Mouse (Mus musculus): Measurements from ENCODE around the gene Arhgap23. TPM values are rescaled to one million over a fixed set of nuclear protein-coding genes. Genes with fewer than 3 reads are reported as not detected.

Arhgap23 gene
- polyA plus RNA-seq, 1 experiment from 2014 or later = 6.8 TPM

- no peak overlapping the region for H3K4me3 ChIP-seq
- H3K4me1 ChIP-seq (replicated peaks) = peaks cover 14% of the 10 kb centered on the region
- no peak for ATAC-seq (ENCODE audit: low read depth)
- no peaks in the 10 kb centered on the region for H3K9me3 ChIP-seq
- no peaks in the 10 kb centered on the region for H3K27me3 ChIP-seq
- H3K27ac ChIP-seq (replicated peaks) = no peak overlapping the region
- WGBS = 92% methylated on average over 11 of the region's 11 CpGs
- peaks cover 89% of the 10 kb centered on the region for H3K36me3 ChIP-seq
- H3K4me2 ChIP-seq = no peak overlapping the region
- no peak overlapping the region for H3K9ac ChIP-seq
These were observed 21.2 kb upstream of the Arhgap23 start for GRCm38 (mm10) chr11:97394146-97394545.

GRCm38 (mm10) chr11:97398506-97398905, 16.8 kb upstream of the Arhgap23 start:
- H3K27me3 ChIP-seq = peaks cover 4% of the 10 kb centered on the region; the same call in 1 of the 2 replicates
- H3K4me3 ChIP-seq = no peak overlapping the region
- H3K36me3 ChIP-seq = peaks cover 47% of the 10 kb centered on the region
- H3K4me2 ChIP-seq = no peak overlapping the region
- H3K9ac ChIP-seq = peak overlapping the region; percentile 43; the same call in 1 of the 2 replicates
- no peaks in the 10 kb centered on the region for H3K9me3 ChIP-seq
- peaks cover 19% of the 10 kb centered on the region for H3K4me1 ChIP-seq (replicated peaks)
- WGBS = 85% methylated on average over 2 of the region's 2 CpGs
- no peak overlapping the region for H3K27ac ChIP-seq (replicated peaks)
- no peak for ATAC-seq (ENCODE audit: low read depth)

DNA sequence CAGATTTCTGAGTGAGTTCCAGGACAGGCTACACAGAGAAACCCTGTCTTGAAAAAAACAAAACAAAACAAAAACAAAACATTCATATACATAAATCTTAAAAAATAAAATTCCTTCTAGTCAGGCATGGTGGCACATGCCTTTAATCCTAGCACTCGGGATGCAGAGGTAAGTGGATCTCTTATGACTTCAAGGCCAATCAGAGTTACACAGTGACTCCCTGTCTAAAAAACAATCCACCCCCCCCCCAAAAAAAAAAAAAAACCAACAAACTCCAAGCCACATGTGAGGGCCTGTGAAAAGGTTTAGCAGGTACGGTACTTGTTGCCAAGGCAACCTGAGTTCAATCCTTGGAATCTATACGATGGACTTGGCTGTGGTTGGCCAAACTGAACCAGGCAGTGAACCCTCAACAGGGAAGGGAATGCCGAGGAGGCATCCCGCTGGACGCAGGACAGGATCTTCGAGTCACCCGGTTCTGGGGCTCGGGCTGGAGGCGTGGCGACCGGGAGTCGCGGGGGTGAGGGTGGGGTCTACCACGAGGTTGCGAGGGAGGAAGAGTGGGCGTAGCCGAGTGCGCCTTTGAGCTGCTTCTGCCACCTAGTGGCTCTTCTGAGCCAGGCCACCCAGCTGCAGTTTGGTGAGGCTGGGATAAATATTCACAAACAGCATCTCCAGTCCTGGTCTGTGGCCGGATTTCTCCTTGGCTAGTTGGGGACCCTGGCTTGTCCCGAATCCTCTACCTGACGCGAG, 15.2 kb upstream of the Arhgap23 start:
- Histone ChIP-seq H3K9me3 (no peaks in the 10 kb centered on the region), H3K36me3 (peaks cover 31% of the 10 kb centered on the region), H3K4me3 (peak overlapping the region; percentile 34), H3K9ac (0 out of 2 replicates have a peak overlapping the region, but pooled peaks have one; percentile 38), H3K27ac (replicated peaks) (peak overlapping the region; percentile 57), H3K4me1 (replicated peaks) (peaks cover 25% of the 10 kb centered on the region), H3K4me2 (peak overlapping the region; percentile 64), H3K27me3 (peaks cover 4% of the 10 kb centered on the region; the same call in 1 of the 2 replicates)
- WGBS = 4% methylated on average over 23 of the region's 23 CpGs
- peak; percentile 54 for ATAC-seq (ENCODE audit: low read depth)

DNA sequence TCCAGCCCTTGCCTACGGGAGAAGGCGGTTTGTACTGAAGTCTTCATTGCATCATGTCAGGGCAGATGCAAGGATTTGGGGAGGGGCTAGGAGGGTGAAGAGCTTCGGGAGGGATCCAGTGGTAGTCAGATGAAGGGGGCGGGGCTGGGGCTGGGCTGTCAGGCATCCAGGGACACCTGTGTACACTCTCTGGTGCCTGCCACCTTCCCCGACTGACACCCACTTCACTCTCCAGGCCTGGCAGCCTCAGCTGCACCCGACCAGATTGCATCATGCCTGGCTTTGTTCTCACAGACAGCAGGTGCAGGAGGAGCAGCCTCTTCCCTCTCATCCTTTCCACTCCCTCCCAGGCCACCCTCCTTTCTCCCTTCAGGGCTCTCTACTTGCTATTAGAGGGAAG, 14.3 kb upstream of the Arhgap23 start:
- Histone ChIP-seq H3K4me2 (peak overlapping the region; percentile 64), H3K27ac (replicated peaks) (peak overlapping the region; percentile 57), H3K9me3 (no peaks in the 10 kb centered on the region), H3K36me3 (peaks cover 21% of the 10 kb centered on the region), H3K4me1 (replicated peaks) (peaks cover 35% of the 10 kb centered on the region), H3K9ac (peak overlapping the region; percentile 38; the same call in 1 of the 2 replicates), H3K4me3 (no peak overlapping the region), H3K27me3 (peaks cover 12% of the 10 kb centered on the region; the same call in 1 of the 2 replicates)
- 0 out of 2 replicates have a peak, but pooled peaks have one; percentile 13 for ATAC-seq (ENCODE audit: low read depth)
- 13% methylated on average over 6 of the region's 6 CpGs for WGBS

- H3K27me3 ChIP-seq = peaks cover 19% of the 10 kb centered on the region; the same call in 1 of the 2 replicates
- H3K36me3 ChIP-seq = peaks cover 15% of the 10 kb centered on the region; the same call in 1 of the 2 replicates
- H3K9me3 ChIP-seq = no peaks in the 10 kb centered on the region
- H3K9ac ChIP-seq = no peak overlapping the region
- WGBS = 83% methylated on average over 3 of the region's 3 CpGs
- H3K4me1 ChIP-seq (replicated peaks) = peaks cover 42% of the 10 kb centered on the region
- ATAC-seq (ENCODE audit: low read depth) = no peak
- H3K27ac ChIP-seq (replicated peaks) = peak overlapping the region; percentile 57; the same call in 1 of the 2 replicates
- no peak overlapping the region for H3K4me3 ChIP-seq
- H3K4me2 ChIP-seq = no peak overlapping the region
These were observed 13.5 kb upstream of the Arhgap23 start for GRCm38 (mm10) chr11:97401686-97402435.

GRCm38 (mm10) chr11:97402746-97403145, 12.6 kb upstream of the Arhgap23 start:
- no peak for ATAC-seq (ENCODE audit: low read depth)
- no peaks in the 10 kb centered on the region for H3K9me3 ChIP-seq
- H3K9ac ChIP-seq = no peak overlapping the region
- peaks cover 6% of the 10 kb centered on the region; the same call in 1 of the 2 replicates for H3K36me3 ChIP-seq
- no peak overlapping the region for H3K4me3 ChIP-seq
- no peak overlapping the region for H3K4me2 ChIP-seq
- H3K4me1 ChIP-seq (replicated peaks) = peaks cover 48% of the 10 kb centered on the region
- WGBS = 8% methylated on average over 2 of the region's 2 CpGs
- no peak overlapping the region for H3K27ac ChIP-seq (replicated peaks)
- H3K27me3 ChIP-seq = peaks cover 28% of the 10 kb centered on the region

DNA sequence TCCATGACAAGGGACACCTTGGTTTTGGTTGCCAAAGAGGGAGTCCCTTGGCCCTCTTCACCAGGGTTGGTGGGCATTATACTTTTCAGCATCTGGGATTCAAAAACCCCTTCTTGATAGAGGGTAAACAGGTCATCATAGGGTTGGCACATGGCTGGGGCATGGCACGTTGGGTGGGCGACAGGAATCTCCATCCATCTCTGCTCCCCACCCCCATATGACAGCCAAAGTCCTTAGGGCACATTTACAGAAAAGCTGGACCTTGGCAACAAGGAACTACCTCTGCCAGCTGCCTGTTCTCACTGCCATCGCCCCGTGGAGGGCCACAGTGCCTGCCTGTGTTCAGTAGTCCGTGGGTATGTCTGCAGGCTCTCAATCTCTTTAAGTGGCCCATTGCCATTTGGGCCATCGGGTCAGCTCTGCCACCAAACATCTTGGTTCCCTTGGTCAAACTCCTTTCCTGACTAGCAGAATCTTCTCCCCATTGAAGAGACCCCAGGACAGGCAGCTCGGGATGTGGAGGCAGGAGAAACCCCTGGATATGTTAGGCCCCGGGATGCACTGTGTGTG, 11.6 kb upstream of the Arhgap23 start:
- Histone ChIP-seq H3K9ac (no peak overlapping the region), H3K27me3 (peaks cover 30% of the 10 kb centered on the region), H3K9me3 (no peaks in the 10 kb centered on the region), H3K27ac (replicated peaks) (peak overlapping the region; percentile 34), H3K36me3 (0 out of 2 replicates have a peak, but pooled peaks cover 3% of the 10 kb centered on the region), H3K4me1 (replicated peaks) (peaks cover 53% of the 10 kb centered on the region), H3K4me2 (peak overlapping the region; percentile 94), H3K4me3 (peak overlapping the region; percentile 61)
- ATAC-seq (ENCODE audit: low read depth) = no peak
- WGBS = 28% methylated on average over 8 of the region's 8 CpGs

DNA sequence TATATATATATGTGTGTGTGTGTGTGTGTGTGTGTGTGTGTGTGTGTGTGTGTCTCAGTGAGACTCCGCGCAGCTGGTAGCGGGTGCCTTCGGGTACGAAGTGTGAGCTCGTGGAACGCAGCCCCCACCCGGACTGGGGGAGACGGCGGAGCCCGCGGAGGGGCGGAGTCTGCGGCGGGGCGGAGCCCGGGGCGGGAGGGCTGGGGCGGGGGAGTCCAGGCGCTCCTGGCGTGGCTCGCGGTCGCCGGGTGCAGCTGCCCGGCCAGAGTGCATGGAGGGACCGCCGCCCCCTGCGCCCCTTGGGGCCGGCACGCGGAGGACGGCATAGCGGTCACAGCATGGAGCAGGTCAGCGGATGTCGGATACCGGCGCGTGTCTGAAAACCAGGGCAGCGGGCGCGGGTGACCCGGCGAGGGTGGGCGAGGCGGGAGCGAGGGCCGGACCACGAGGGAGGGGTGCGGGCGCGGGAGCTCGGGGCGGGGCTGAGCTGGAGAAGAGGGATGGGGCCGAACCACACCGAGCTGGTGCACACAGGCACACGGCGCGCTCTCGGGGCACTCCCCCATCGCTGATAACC, 11.1 kb upstream of the Arhgap23 start:
- Histone ChIP-seq H3K27me3 (peaks cover 30% of the 10 kb centered on the region), H3K4me3 (peak overlapping the region; percentile 61), H3K4me1 (replicated peaks) (peaks cover 53% of the 10 kb centered on the region), H3K9me3 (no peaks in the 10 kb centered on the region), H3K27ac (replicated peaks) (peak overlapping the region; percentile 67), H3K4me2 (peak overlapping the region; percentile 94), H3K9ac (peak overlapping the region; percentile 81), H3K36me3 (no peaks in the 10 kb centered on the region)
- WGBS = under 1% methylated on average over 49 of the region's 61 CpGs
- peak; percentile 52 for ATAC-seq (ENCODE audit: low read depth)

DNA sequence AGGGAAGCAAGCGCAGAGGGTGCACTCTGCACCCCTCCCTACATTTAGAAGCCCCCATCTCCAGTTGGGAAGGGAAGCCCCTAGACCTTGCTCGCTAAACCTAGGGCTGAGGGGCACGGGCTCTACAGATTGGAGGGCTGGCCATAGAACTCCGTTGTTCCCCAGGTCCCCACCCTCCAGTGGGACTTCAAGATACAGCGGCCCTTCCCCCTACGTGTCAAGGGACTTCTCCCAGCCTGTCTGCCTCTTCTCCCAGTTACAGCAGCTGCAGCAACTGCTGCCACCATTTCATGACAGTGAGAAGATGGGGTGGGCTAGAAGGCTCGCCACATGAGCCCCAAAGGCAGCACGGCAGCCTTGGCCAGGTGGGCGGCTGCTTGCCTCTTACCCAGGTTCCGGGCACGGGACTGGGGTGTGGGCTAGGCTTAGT, 10.6 kb upstream of the Arhgap23 start:
- Histone ChIP-seq H3K4me3 (peak overlapping the region; percentile 61), H3K27ac (replicated peaks) (peak overlapping the region; percentile 67), H3K4me2 (peak overlapping the region; percentile 94), H3K9ac (peak overlapping the region; percentile 81), H3K27me3 (peaks cover 30% of the 10 kb centered on the region), H3K9me3 (no peaks in the 10 kb centered on the region), H3K4me1 (replicated peaks) (peaks cover 53% of the 10 kb centered on the region), H3K36me3 (no peaks in the 10 kb centered on the region)
- peak; percentile 13; the same call in 1 of the 2 replicates for ATAC-seq (ENCODE audit: low read depth)
- WGBS = 2% methylated on average over 11 of the region's 11 CpGs

DNA sequence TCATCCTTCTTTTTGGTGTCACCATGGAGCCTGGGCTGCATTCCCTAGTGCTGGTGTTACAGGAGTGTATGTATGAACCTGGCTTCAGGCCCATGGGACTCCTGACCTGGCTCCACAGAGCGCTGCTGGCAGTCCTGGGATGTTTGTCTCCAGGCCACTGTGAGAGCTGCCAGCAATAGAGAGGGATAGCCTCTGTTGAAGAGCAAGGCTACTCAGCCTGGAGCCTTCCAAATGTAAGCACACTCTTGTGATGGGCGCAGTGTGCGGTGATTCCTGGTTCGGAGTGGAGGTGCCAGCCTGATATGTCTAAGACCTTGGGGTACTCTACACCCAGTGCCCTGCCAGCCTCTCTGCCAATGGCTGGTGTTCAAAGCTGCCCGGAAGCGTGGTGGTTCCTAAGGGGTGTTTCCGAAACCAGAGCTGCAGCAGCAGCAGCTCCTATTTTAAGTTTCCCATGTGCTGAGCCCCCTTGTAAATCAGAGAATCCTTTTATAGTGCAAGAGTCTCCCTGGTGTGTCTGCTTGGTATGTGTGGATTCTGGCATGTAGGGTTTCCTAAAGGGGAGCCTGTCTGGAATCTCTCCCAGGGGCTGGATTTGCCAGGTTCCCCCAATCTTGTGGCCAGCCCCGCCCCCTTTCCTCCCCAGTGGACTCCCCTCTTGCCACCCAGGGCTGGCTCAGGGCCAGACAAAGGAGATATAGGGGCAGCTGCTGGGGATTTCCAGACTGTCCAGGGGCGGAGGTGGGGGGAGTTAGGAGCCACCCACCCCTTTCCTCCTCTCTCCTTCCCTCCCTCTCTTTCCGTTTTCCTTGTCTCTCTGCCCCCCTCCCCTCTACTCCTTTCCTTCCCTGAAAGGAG, 9.0 kb upstream of the Arhgap23 start:
- Histone ChIP-seq H3K4me1 (replicated peaks) (peaks cover 41% of the 10 kb centered on the region), H3K4me3 (peak overlapping the region; percentile 61; the same call in 1 of the 2 replicates), H3K27me3 (peaks cover 30% of the 10 kb centered on the region), H3K4me2 (peak overlapping the region; percentile 94), H3K27ac (replicated peaks) (0 out of 2 replicates have a peak overlapping the region, but pooled peaks have one; percentile 9), H3K36me3 (no peaks in the 10 kb centered on the region), H3K9me3 (no peaks in the 10 kb centered on the region), H3K9ac (peak overlapping the region; percentile 81)
- WGBS = 56% methylated on average over 10 of the region's 10 CpGs
- ATAC-seq (ENCODE audit: low read depth) = no peak

- no peak overlapping the region for H3K4me3 ChIP-seq
- H3K9me3 ChIP-seq = no peaks in the 10 kb centered on the region
- H3K36me3 ChIP-seq = no peaks in the 10 kb centered on the region
- peaks cover 48% of the 10 kb centered on the region for H3K4me1 ChIP-seq (replicated peaks)
- H3K9ac ChIP-seq = peak overlapping the region; percentile 81; the same call in 1 of the 2 replicates
- peaks cover 30% of the 10 kb centered on the region for H3K27me3 ChIP-seq
- no peak overlapping the region for H3K27ac ChIP-seq (replicated peaks)
- H3K4me2 ChIP-seq = no peak overlapping the region
- ATAC-seq (ENCODE audit: low read depth) = no peak
- 80% methylated on average over 3 of the region's 3 CpGs for WGBS
These were observed 7.9 kb upstream of the Arhgap23 start for GRCm38 (mm10) chr11:97407456-97407855.
